Mouse (Mus musculus): ENCODE results near the gene Rngtt. TPM values are rescaled to one million over a fixed set of nuclear protein-coding genes. Genes with fewer than 3 reads are reported as not detected.

Gene Rngtt
- polyA plus RNA-seq, 1 experiment from 2014 or later: 14.5 TPM

GRCm38 (mm10) chr4:33549606-33550005 lies 239.5 kb downstream of the Rngtt start:
- Histone ChIP-seq H3K27me3 (peaks cover 10% of the 10 kb centered on the region; the same call in 1 of the 2 replicates), H3K9me3 (replicated peaks) (no peaks in the 10 kb centered on the region), H3K4me3 (replicated peaks) (no peak overlapping the region), H3K4me2 (no peak overlapping the region), H3K27ac (replicated peaks) (no peak overlapping the region), H3K9ac (no peak overlapping the region), H3K4me1 (replicated peaks) (no peaks in the 10 kb centered on the region), H3K36me3 (replicated peaks) (no peaks in the 10 kb centered on the region)
- no peak for ATAC-seq (ENCODE audit: insufficient read depth)
- 31% methylated on average over 5 of the region's 5 CpGs for WGBS (ENCODE audit: insufficient replicate concordance)

Small RNA genes within 50 kb of the gene (microRNA-seq; reads per million reads assigned to microRNA genes)
- gene Mir8118: not detected

Other genes starting within 250 kb of the Rngtt start
- gene Gabrr2, start 247.3 kb upstream of the Rngtt start, polyA plus RNA-seq (2015; fragmentation: Nextera tagmentation; extraction: Ambion mirVana): 0.12 TPM in 1 of 2 replicates, not detected in the other
- not detected in 2 replicates for gene Gabrr1, start 177.8 kb upstream of the Rngtt start, polyA plus RNA-seq (2015; fragmentation: Nextera tagmentation; extraction: Ambion mirVana)
- gene Pm20d2, start 120.6 kb upstream of the Rngtt start, polyA plus RNA-seq (2015; fragmentation: Nextera tagmentation; extraction: Ambion mirVana): 0.09 and 0.31 TPM in 2 replicates
- gene Srsf12, start 101.3 kb upstream of the Rngtt start, polyA plus RNA-seq (2015; fragmentation: Nextera tagmentation; extraction: Ambion mirVana): 0.07 and 0.13 TPM in 2 replicates
- 46.9 and 52.0 TPM in 2 replicates for gene Pnrc1, start 20.1 kb upstream of the Rngtt start, polyA plus RNA-seq (2015; fragmentation: Nextera tagmentation; extraction: Ambion mirVana)